Mouse (Mus musculus): ENCODE measurements around the gene 2410131K14Rik.

The 2410131K14Rik gene

GRCm38 (mm10) chr5:118244606-118245443 is at the start of gene 2410131K14Rik, which contains the start of gene Rnft2:
Gene 2410131K14Rik, plus strand, starts transcription at chr5:118245227.
Gene Rnft2, minus strand, starts transcription at chr5:118245116.
- DNase-seq: peak; percentile 100

GRCm38 (mm10) chr5:118197421-118197820 is 47.6 kb upstream of the 2410131K14Rik start:
- DNase-seq: no peak

DNA sequence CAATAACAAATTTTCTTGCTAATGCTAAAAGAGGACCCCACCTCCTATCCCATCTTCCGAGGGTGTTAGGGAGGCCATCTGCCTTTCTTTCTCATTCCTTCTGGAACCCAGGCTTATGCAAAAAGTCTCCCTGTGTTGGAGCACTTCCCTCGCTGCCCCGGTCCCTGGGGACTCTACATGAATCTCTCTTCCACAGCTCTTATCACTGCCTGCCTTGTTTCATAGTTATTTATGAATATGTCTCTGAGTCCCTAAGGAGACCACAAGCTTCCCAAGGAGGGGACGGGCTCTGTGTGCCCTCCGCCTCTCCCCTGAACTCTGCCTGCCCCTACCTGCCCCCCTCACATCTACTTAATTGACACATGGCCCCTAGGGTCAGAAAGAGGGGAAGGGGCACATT is 45.4 kb upstream of the 2410131K14Rik start:
- no peak for DNase-seq

GRCm38 (mm10) chr5:118204675-118205440 is 40.2 kb upstream of the 2410131K14Rik start:
- no peak for DNase-seq

- DNase-seq: no peak
Measured at GRCm38 (mm10) chr5:118205852-118206251, 39.2 kb upstream of the 2410131K14Rik start.

DNA sequence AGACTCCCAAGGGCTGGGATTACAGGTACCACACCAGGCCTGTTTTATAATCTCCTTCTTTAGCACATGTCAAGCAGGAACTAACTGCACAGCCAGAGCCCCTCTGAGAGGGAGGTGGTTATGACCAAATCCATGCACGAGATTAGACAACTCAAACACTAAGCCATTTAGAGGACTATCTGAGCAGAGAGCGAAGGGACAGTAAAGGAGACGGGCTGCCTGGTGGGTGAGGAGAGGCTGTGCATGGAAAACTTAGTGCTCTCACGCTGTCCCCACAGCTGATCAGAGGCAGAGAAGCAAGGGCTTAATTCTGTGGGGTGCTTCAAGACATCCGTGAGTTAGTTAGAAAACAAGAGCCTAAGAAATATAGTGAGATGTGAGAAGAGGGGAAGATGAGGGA is 31.0 kb upstream of the 2410131K14Rik start:
- no peak for DNase-seq

- DNase-seq: peak; percentile 9
Measured at GRCm38 (mm10) chr5:118214418-118215154, 30.4 kb upstream of the 2410131K14Rik start.

DNA sequence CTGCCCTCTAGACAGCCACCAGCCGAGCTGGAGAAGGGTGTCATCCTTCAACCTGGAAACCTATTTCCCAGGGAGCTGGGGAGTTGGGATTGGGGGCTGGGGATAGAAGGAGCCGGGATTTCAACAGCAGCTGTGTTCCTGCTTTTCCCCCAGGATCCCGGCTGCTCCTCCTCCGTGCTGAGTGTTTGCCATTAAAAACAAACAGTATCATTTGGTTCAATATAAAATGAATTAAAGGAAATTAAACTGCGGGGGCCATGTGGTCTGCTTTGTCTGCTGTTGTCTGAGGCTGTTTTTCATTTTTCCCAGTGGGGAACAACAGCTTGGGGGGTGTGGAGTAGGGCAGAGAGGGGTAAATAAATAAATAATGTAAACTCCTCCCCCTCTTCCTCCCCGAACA is 27.6 kb upstream of the 2410131K14Rik start:
- DNase-seq: no peak

- no peak for DNase-seq
Measured at GRCm38 (mm10) chr5:118223142-118223757, 21.8 kb upstream of the 2410131K14Rik start.

- DNase-seq: no peak
Measured at GRCm38 (mm10) chr5:118230071-118230611, 14.9 kb upstream of the 2410131K14Rik start.

GRCm38 (mm10) chr5:118236891-118237290 is 8.1 kb upstream of the 2410131K14Rik start:
- no peak for DNase-seq

- no peak for DNase-seq
Measured at GRCm38 (mm10) chr5:118239671-118240070, 5.4 kb upstream of the 2410131K14Rik start.

DNA sequence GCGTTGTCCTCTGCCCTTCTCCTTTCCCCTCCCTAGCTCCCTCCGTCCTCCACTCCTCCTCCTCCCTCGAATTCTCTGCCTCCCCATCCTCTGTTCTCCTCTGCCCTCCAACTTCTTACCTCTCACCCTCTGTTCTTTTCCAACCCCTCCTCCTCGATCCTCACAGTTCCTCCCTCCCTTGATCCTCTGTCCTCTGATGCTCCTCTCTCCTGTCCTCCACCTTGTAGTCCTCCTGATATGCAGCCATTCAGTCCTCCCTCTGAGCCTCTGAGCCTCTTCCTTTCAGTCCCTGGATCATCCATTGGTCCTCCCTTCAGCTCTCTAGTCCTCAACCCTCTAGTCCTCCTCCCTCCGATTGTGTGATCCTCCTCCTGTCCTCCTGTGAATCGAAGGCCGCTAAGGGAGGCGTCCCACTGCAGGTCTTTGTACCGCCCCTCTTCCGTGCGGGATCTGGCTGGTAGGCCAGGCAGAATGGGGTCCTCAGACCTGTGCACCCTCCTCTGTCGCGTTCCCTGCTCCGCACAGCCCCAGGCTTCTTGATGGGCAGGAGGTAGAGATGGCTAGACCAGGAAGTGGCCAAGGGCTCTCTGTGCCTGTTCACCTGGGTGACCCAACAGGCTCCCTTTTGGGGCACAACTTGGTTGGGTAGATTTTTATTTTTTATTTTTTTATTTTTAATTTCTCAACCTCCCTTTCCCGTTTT is 730 bp downstream of the 2410131K14Rik start:
- DNase-seq: peak; percentile 11

DNA sequence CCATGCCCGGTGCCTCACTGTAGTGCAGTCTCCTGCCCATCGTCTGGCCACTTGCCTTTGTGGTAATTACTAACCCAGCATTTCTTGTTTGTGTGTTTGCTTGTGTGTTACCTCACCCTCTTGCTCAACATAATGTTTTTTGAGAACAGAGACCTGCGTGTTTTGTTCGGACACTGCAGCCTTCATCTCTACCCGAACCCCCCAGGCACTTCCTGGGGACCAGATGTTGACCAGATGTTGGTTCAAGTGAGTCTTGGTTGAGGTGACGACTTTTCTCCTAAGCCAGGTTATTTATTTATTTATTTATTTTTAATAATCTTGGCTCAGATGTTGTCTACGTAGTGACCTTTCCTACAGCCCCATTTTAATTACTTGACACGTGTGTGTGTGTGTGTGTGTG is 2.4 kb downstream of the 2410131K14Rik start:
- no peak for DNase-seq

- no peak for DNase-seq
Measured at GRCm38 (mm10) chr5:118250987-118251386, 6.0 kb downstream of the 2410131K14Rik start.

DNA sequence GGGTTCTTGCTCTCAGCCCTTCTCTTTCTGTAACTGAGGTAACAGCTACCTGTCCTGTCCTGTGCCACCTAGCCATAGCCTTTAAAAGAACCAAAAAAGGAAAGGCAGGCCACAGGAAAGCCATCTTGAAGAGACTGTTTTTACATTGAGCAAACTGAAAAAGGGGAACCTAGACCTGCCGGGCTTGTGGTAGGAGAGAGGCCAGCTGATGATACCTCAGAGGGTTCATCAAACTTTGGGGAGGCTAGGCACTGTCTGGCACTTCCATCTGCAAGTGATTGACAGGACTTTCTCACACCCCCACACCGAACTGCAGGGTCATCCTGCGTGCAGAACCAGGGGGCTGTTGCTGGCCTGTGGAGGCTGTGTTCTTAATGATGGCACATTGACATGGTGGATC is 8.5 kb downstream of the 2410131K14Rik start:
- DNase-seq: no peak

GRCm38 (mm10) chr5:118256981-118257380 is 12.0 kb downstream of the 2410131K14Rik start:
- DNase-seq: no peak

- no peak for DNase-seq
Measured at GRCm38 (mm10) chr5:118259152-118259551, 14.1 kb downstream of the 2410131K14Rik start.

GRCm38 (mm10) chr5:118259636-118260035 is 14.6 kb downstream of the 2410131K14Rik start:
- DNase-seq: no peak

GRCm38 (mm10) chr5:118260055-118260454 is 15.0 kb downstream of the 2410131K14Rik start:
- DNase-seq: no peak

- no peak for DNase-seq
Measured at GRCm38 (mm10) chr5:118260642-118261041, 15.6 kb downstream of the 2410131K14Rik start.

GRCm38 (mm10) chr5:118261181-118261580 is 16.2 kb downstream of the 2410131K14Rik start:
- no peak for DNase-seq

Measured in thymus, postnatal 25 days (tissue).